Mouse (Mus musculus) limb, embryonic 13.5 days (tissue): Measurements from ENCODE around the gene Carnmt1. TPM values are rescaled to one million over a fixed set of nuclear protein-coding genes. Genes with fewer than 3 reads are reported as not detected.

Source experiments
- ATAC-seq: fragments of 200-750 bp; cut with Nextera tagmentation; 2 replicates; pipeline ENCODE4 v1.8.0; 2017; ENCODE audit warnings: low read depth, moderate number of reproducible peaks, moderate TSS enrichment; ENCODE audit not compliant: low FRiP score
- H3K27ac ChIP-seq: fragments of 300-500 bp; sonication (generic); 2 replicates; pipeline ENCODE4 v1.5.1; 2015; ENCODE audit warnings: inconsistent platforms, mild to moderate bottlenecking, moderate library complexity
- H3K27me3 ChIP-seq: fragments of 300-500 bp; sonication (generic); 2 replicates; pipeline ENCODE4 v1.6.1; 2015; ENCODE audit warnings: mild to moderate bottlenecking, inconsistent platforms
- H3K36me3 ChIP-seq: fragments of 300-500 bp; sonication (generic); 2 replicates; pipeline ENCODE4 v1.6.1; 2015; ENCODE audit warnings: inconsistent platforms, mild to moderate bottlenecking, moderate library complexity
- H3K4me1 ChIP-seq: fragments of 300-500 bp; sonication (generic); 2 replicates; pipeline ENCODE4 v1.6.1; 2015; ENCODE audit warnings: inconsistent platforms
- H3K4me2 ChIP-seq: fragments of 300-500 bp; sonication (generic); replicated peaks from 2 replicates; pipeline ENCODE4 v1.6.1; 2015; ENCODE audit warnings: inconsistent platforms, mild to moderate bottlenecking, moderate library complexity
- H3K4me3 ChIP-seq: fragments of 300-500 bp; sonication (generic); 2 replicates; pipeline ENCODE4 v1.5.1; 2015; ENCODE audit warnings: moderate library complexity, mild to moderate bottlenecking, inconsistent platforms
- H3K9ac ChIP-seq: fragments of 300-500 bp; sonication (generic); 2 replicates; pipeline ENCODE4 v1.6.1; 2015; ENCODE audit warnings: mild to moderate bottlenecking, inconsistent platforms
- H3K9me3 ChIP-seq: fragments of 300-500 bp; sonication (generic); 2 replicates; pipeline ENCODE4 v1.6.1; 2016; ENCODE audit warnings: inconsistent platforms
- WGBS: fragments of 180-500 bp; shearing (Covaris S2); methylation state at CpG from one replicate; pipeline ENCODE4 v1.1.7; 2015; 5-methylcytosine and 5-hydroxymethylcytosine counted together
- polyA plus RNA-seq: library from polyadenylated mRNA; unstranded; fragments of >200 nt; fragmentation: Nextera tagmentation; extraction: Ambion mirVana; gene quantifications from 2 replicates; pipeline ENCODE4 v1.2.1, GENCODE M21; 2015

Carnmt1 gene
- polyA plus RNA-seq, result 28.5 and 30.0 TPM in 2 replicates

- peak; percentile 97 for ATAC-seq
- under 1% methylated on average over 46 of the region's 58 CpGs for WGBS
Measured at GRCm38 (mm10) chr19:18670608-18671007, at the start of gene Carnmt1. Gene Carnmt1, plus strand, starts transcription at chr19:18670764.

GRCm38 (mm10) chr19:18623894-18624293, 46.7 kb upstream of the Carnmt1 start:
- ATAC-seq, result no peak
- H3K9ac ChIP-seq, result no peak overlapping the region

More at GRCm38 (mm10) chr19:18670608-18671007, at the start of gene Carnmt1:
- no peaks in the 10 kb centered on the region for H3K9me3 ChIP-seq
- peak within 1 kb of the TSS; percentile 85 for H3K4me2 ChIP-seq
- H3K36me3 ChIP-seq, result no peaks in the 10 kb centered on the region
- peak within 1 kb of the TSS; percentile 85 for H3K27ac ChIP-seq
- peaks cover 20% of the 10 kb centered on the region for H3K4me1 ChIP-seq
- H3K9ac ChIP-seq, result peak within 1 kb of the TSS; percentile 84
- no peaks in the 10 kb centered on the region for H3K27me3 ChIP-seq
- H3K4me3 ChIP-seq, result peak within 1 kb of the TSS; percentile 78

GRCm38 (mm10) chr19:18629589-18629988, 41.0 kb upstream of the Carnmt1 start:
- no peak for ATAC-seq
- Histone ChIP-seq H3K27me3 (no peaks in the 10 kb centered on the region), H3K9me3 (no peaks in the 10 kb centered on the region), H3K27ac (no peak overlapping the region), H3K4me1 (peaks cover 25% of the 10 kb centered on the region), H3K36me3 (no peaks in the 10 kb centered on the region), H3K4me2 (peak overlapping the region; percentile 80), H3K4me3 (no peak overlapping the region), H3K9ac (no peak overlapping the region)
- WGBS, result 35% methylated on average over 1 of the region's 1 CpGs

More at GRCm38 (mm10) chr19:18623894-18624293, 46.7 kb upstream of the Carnmt1 start:
- Histone ChIP-seq H3K27me3 (no peaks in the 10 kb centered on the region), H3K4me3 (no peak overlapping the region), H3K9me3 (no peaks in the 10 kb centered on the region), H3K27ac (no peak overlapping the region), H3K4me2 (no peak overlapping the region), H3K36me3 (no peaks in the 10 kb centered on the region), H3K4me1 (peaks cover 1% of the 10 kb centered on the region; the same call in 1 of the 2 replicates)
- 62% methylated on average over 2 of the region's 2 CpGs for WGBS

- H3K27ac ChIP-seq, result no peak overlapping the region
- no peaks in the 10 kb centered on the region for H3K9me3 ChIP-seq
- no peaks in the 10 kb centered on the region for H3K36me3 ChIP-seq
- 6% methylated on average over 17 of the region's 17 CpGs for WGBS
- no peaks in the 10 kb centered on the region for H3K27me3 ChIP-seq
- peak overlapping the region; percentile 81 for H3K9ac ChIP-seq
- peak overlapping the region; percentile 80 for H3K4me2 ChIP-seq
- H3K4me3 ChIP-seq, result peak overlapping the region; percentile 83
- no peak for ATAC-seq
- H3K4me1 ChIP-seq, result peaks cover 25% of the 10 kb centered on the region
Measured at GRCm38 (mm10) chr19:18630221-18631119, 40.1 kb upstream of the Carnmt1 start.

- WGBS, result under 1% methylated on average over 40 of the region's 40 CpGs
- H3K4me1 ChIP-seq, result peaks cover 25% of the 10 kb centered on the region
- peak overlapping the region; percentile 81 for H3K9ac ChIP-seq
- H3K4me2 ChIP-seq, result peak overlapping the region; percentile 80
- no peaks in the 10 kb centered on the region for H3K27me3 ChIP-seq
- H3K27ac ChIP-seq, result peak overlapping the region; percentile 52; the same call in 1 of the 2 replicates
- peak overlapping the region; percentile 83 for H3K4me3 ChIP-seq
- no peak for ATAC-seq
- no peaks in the 10 kb centered on the region for H3K36me3 ChIP-seq
- no peaks in the 10 kb centered on the region for H3K9me3 ChIP-seq
Measured at GRCm38 (mm10) chr19:18631161-18631643, 39.4 kb upstream of the Carnmt1 start.

- Histone ChIP-seq H3K4me3 (peak within 1 kb of the TSS; percentile 83), H3K9ac (peak within 1 kb of the TSS; percentile 81), H3K9me3 (no peaks in the 10 kb centered on the region), H3K36me3 (no peaks in the 10 kb centered on the region), H3K4me2 (peak within 1 kb of the TSS; percentile 80), H3K27me3 (no peaks in the 10 kb centered on the region), H3K4me1 (peaks cover 25% of the 10 kb centered on the region), H3K27ac (peak within 1 kb of the TSS; percentile 56)
- peak; percentile 97 for ATAC-seq
- WGBS, result under 1% methylated on average over 48 of the region's 51 CpGs
Measured at GRCm38 (mm10) chr19:18631644-18632219, 38.8 kb upstream of the Carnmt1 start, which contains the start of the genes Ostf1 and Nmrk1. Gene Ostf1, minus strand, starts transcription at chr19:18631823. Gene Nmrk1, plus strand, starts transcription at chr19:18631950.

- ATAC-seq, result no peak
- Histone ChIP-seq H3K4me3 (peak overlapping the region; percentile 83), H3K27me3 (no peaks in the 10 kb centered on the region), H3K4me1 (peaks cover 25% of the 10 kb centered on the region), H3K9ac (peak overlapping the region; percentile 43; the same call in 1 of the 2 replicates), H3K9me3 (no peaks in the 10 kb centered on the region), H3K27ac (peak overlapping the region; percentile 56), H3K36me3 (no peaks in the 10 kb centered on the region), H3K4me2 (peak overlapping the region; percentile 80)
- 39% methylated on average over 13 of the region's 13 CpGs for WGBS
Measured at GRCm38 (mm10) chr19:18632231-18633185, 38.1 kb upstream of the Carnmt1 start.

- Histone ChIP-seq H3K27me3 (no peaks in the 10 kb centered on the region), H3K4me1 (peaks cover 3% of the 10 kb centered on the region), H3K9ac (no peak overlapping the region), H3K9me3 (no peaks in the 10 kb centered on the region), H3K4me2 (no peak overlapping the region), H3K36me3 (peaks cover 8% of the 10 kb centered on the region; the same call in 1 of the 2 replicates), H3K27ac (no peak overlapping the region), H3K4me3 (no peak overlapping the region)
- no peak for ATAC-seq
- 69% methylated on average over 5 of the region's 5 CpGs for WGBS
Measured at GRCm38 (mm10) chr19:18637954-18638353, 32.6 kb upstream of the Carnmt1 start.

GRCm38 (mm10) chr19:18638949-18639348, 31.6 kb upstream of the Carnmt1 start:
- WGBS, result 60% methylated on average over 5 of the region's 5 CpGs
- ATAC-seq, result no peak

GRCm38 (mm10) chr19:18639552-18639951, 31.0 kb upstream of the Carnmt1 start:
- H3K27me3 ChIP-seq, result no peaks in the 10 kb centered on the region
- H3K4me2 ChIP-seq, result no peak overlapping the region
- peaks cover 3% of the 10 kb centered on the region for H3K4me1 ChIP-seq
- H3K4me3 ChIP-seq, result no peak overlapping the region
- no peaks in the 10 kb centered on the region for H3K9me3 ChIP-seq
- peaks cover 8% of the 10 kb centered on the region; the same call in 1 of the 2 replicates for H3K36me3 ChIP-seq
- 24% methylated on average over 2 of the region's 2 CpGs for WGBS
- ATAC-seq, result no peak
- H3K27ac ChIP-seq, result no peak overlapping the region
- H3K9ac ChIP-seq, result no peak overlapping the region

More at GRCm38 (mm10) chr19:18638949-18639348, 31.6 kb upstream of the Carnmt1 start:
- no peak overlapping the region for H3K4me2 ChIP-seq
- H3K27me3 ChIP-seq, result no peaks in the 10 kb centered on the region
- H3K4me3 ChIP-seq, result no peak overlapping the region
- H3K4me1 ChIP-seq, result peaks cover 3% of the 10 kb centered on the region
- H3K9ac ChIP-seq, result no peak overlapping the region
- peaks cover 8% of the 10 kb centered on the region; the same call in 1 of the 2 replicates for H3K36me3 ChIP-seq
- H3K27ac ChIP-seq, result no peak overlapping the region
- H3K9me3 ChIP-seq, result no peaks in the 10 kb centered on the region

GRCm38 (mm10) chr19:18641001-18641400, 29.6 kb upstream of the Carnmt1 start:
- peak; percentile 44 for ATAC-seq
- no peak overlapping the region for H3K4me2 ChIP-seq
- H3K4me1 ChIP-seq, result peaks cover 3% of the 10 kb centered on the region
- peaks cover 8% of the 10 kb centered on the region; the same call in 1 of the 2 replicates for H3K36me3 ChIP-seq
- no peak overlapping the region for H3K27ac ChIP-seq
- H3K9ac ChIP-seq, result no peak overlapping the region
- H3K27me3 ChIP-seq, result no peaks in the 10 kb centered on the region
- H3K4me3 ChIP-seq, result no peak overlapping the region
- WGBS, result 38% methylated on average over 4 of the region's 4 CpGs
- no peaks in the 10 kb centered on the region for H3K9me3 ChIP-seq
